Mouse (Mus musculus) cerebellum, postnatal 4 days (tissue): Measurements from ENCODE around the gene Exoc6b.

ENCODE experiments used
- DNase-seq, 2 experiments: peaks; one replicate each; pipeline ENCODE4 v3.0.0; 2022; ENCODE audit warnings: low spot score in 2 of 2, mixed read lengths in 1 of 2

Exoc6b gene

DNA sequence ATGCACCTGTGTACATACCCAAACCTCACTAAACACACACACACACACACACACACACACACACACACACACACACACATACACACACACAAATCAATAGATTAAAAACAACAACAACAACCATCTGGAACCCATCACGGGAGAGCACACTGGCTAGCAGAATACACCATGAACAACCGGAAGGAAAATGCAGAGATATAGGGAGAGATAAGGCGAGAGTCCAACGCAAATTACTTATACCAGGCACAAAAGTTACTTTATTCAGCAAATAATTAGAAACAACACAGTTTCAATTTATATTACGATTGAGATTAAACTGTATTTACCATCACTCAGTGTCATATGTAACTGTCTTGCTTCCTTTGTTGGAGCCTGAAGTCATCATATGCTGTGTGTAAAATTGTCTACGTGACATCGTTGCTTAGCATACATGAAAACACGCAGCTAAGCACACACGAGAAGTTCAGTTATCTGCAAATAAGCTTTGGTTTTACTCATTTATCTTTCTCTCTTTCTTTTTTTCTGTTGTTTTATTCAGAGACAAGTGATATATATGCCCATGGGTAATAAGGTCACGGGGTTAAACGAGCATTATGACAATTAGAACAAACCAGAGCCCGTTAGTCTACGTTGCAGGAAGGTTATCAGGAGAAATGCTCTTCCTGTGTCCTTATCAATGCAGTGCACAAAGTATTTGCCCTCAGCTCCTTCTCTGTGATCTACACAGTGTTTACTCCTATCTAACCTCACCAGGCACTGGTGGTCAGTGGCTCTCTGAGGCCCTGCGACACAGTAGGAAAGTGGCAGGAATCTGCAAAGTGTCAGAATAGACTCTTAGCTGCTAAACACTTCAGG lies 186.4 kb downstream of the Exoc6b start:
- no peak for DNase-seq

DNA sequence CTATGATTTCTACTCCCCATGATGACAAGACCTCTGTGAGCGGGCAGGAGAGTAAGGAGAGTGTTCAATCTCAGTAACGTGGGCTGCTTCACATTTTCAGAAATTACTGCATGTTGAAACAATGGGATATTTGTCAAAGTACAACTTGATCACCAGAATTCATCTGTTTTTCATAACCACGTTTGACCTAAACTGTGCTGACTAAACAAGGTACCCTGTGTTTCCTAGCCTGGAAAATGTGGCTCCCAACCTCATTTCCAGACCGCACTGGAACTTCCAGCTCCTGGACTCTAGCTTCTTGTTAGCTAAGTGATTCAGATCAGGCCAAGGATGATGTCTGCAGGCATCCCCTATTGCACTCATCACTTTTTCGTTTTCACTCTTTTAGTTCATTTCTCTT lies 193.4 kb downstream of the Exoc6b start:
- DNase-seq = no peak

DNA sequence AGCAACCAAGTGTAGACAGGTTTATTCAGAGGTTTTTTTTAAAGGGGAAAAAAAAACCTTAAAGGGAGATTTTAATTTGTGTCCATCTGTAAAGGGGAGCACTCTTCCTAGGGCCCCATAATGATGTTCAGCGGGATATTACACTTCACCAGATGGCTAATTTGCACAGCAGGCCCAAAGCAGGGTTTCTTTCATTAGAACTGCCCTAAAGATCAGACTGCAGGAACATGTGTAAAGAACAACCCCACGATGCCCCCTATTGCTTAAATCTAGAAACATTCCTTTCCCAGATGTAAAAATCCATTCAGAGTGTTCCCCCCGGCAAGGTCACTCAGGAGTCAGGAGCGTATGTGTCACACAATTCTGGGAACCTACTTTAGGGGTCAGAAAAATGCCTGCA lies 202.2 kb downstream of the Exoc6b start:
- DNase-seq = no peak

DNA sequence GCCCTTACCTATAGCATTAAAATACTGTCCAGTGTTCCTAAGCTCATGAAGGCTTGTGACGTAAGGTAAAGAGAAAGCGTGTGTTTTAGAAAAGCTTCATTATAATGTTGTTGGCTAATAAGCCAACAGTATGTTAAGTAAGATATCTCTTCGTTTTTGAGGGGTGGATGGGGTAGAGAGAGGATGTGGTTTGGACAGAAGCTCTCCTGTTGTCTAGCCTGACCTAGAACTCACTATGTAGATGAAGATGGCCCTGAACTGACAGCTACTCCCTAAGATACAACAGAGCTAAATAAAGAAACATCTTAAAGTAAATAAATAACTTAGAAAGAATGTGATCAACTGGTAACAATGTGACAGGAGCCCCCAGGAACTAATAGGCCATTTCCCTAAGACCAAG lies 204.7 kb downstream of the Exoc6b start:
- DNase-seq = no peak

DNA sequence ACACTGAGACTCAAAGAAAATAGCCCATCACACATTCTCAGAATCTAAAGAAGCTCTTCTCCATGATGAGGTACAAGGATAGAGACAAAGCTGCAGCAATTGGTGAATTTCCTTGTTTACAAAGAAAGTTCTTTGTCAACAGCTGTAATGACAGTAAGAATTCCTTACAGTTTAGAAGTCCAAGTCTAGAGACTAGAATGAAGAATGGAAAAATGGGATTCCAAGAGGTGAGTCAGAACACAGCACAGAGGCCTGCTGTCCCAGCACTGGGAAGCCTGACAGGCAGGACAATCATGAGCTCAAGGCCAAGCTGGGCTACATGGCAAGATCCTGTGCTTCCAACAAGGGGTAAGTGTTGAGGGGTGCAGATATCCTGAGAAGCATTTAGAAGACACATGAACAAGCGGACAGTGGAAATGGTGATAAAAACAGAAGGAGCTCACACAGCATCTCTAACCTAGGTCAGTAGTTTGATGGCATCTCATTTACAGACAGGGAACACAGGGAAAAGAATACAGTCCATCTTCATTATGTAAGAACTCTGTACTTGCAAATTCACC lies 205.4 kb downstream of the Exoc6b start:
- DNase-seq = no peak

DNA sequence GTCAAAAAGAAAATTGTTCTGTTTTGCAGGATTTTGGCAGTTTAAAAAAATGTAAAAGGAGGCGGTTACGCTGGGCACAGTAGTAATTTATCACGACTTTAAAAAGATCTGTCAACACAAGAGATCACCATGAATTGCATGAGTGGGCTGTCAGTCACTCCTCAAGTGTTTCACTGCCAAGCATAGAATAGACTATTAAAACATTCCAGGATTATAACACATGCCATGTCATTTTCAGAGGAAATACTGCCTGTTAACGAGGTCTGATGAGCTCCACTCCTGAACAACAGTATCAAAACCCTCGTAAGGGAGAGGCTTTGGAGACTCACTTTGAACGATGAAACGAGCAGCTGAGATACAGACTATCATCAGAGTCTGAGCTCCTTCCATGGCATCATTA lies 223.6 kb downstream of the Exoc6b start:
- DNase-seq = no peak

DNA sequence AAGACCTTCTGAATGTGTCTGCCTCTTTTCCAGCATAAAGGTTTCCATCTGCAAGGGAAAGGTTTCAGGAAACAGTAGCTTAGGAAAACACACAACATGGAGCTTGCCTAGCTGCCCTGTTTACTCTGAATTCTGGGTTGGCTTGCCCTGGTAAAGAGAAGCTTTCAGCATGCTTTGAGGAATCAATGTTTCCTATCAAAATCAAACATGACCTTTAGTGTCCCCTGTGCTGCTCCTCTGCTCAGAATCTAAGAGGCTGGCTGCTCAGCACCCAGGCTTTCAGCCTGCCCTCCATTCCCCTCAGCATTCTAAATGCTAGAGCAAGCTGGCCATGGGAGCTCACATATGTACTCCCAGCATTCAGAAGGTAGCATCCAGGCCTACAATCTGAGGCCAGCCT lies 228.2 kb downstream of the Exoc6b start:
- DNase-seq = no peak

DNA sequence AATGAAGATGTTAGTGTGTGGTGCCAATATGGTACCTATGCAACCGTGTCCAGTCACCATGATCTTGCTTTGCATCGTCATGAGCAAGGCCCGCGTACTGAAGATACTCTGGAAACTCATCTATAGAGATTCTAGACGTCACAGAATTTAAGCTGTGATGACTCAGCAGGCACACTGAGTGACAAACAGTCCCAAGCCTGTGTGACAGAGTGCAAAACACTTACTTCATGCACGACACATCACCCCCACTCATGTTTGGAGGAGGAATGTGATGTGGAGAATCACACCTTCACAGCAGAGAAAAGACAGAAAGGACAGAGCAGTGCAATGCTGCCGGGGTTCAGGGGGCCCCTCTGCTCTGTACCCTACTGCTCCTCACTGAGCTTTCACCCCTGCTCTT lies 261.8 kb downstream of the Exoc6b start:
- DNase-seq = no peak

DNA sequence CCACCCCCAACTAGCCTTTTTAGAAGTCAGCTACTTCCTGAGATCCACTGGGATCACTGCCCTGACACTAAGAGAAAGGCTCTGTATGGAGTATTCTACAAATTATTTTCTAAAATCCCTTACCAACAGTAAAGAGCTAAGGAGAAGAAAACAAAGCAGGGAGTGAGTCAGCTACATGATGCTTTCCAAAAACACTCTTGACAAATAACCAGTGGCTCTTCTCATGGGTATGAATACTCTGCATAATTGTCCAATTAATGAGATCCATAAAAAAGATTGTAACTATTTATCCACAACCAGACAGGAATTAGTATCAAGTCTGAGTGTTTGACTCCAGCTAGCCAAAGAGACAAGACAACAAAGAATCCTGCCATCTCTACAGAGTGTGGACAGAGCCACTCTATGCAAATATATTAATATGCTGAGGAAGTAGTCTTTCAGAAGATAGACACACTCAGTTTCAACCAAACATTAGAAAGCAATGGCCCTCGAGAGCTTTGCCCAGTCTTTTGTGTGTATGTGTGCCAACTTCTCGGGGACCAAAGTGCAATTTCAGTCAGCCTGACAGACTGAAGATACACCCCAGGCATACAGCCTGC lies 263.1 kb downstream of the Exoc6b start:
- no peak for DNase-seq

DNA sequence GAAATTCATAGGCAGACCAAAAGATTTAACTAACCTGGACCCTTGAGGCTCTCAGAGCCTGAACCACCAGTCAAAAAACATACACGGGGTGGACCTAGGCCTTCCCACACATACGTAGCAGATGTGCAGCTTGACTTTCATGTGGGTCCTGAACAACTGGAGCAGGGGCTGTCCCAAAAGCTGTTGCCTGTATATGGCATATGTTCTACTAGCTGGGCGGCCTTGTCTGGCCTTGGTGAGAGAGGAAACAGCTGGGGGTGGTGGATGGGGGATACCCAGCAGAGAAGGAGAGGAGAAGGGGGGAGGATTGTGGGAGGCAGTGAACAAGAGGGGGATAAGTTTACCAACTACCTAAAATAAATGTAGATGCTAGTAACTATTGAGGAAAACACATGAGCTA lies 270.6 kb downstream of the Exoc6b start:
- no peak for DNase-seq

DNA sequence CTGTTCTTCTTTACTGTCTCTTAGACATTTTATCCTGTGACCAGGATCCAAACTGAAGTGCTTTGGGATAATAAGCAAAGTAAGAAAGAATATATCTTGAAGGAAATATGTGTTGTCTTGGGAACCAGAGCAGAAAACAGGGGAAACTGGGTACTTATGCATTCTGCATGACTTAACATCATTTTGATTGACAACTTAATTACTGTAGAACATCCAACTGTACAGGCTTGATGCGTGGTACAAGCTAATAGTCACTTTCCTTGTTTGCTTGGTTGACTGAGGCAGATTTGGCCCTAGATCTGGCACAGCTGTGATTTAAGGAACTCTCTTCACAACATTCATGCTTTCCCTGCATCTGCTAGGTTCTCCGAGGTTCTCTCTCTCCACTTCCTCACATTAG lies 285.3 kb downstream of the Exoc6b start:
- DNase-seq = no peak

DNA sequence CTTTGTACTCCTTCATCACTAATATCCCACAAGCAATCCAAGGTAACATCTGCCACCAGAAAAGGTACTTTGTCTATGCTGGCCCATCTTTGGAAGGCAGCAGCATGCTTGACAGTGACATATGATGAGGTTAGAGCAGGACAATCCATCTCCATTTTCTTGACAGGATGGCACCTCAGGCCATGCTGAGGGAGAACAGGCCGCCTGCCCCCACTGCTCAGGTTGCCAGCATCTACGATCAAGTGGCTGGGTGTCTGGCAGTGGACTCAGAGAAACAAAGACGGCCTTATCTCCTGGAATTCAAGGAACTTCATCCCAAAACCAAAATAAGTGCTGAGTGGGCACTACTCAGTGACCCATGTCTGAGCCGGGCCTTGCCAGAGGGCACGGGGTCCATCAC lies 289.3 kb downstream of the Exoc6b start:
- DNase-seq = no peak

DNA sequence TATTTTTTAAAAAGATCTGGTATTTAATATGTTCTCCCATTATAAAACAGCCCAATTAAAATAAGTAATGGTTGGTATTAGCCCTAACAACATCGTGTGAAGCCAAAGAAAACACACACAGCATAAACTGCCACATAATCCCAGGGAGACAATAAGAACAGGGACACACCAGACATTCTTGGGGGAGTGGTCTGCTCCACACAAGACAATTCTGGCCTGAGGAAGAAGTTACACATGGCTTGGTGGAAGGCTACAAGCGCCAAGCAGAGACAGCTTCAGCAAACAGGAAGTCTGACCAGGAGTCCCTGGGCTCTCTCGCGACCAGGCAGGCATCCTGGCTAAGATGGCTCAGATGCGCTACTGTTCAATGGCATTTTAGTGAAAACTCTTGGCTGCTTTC lies 290.3 kb downstream of the Exoc6b start:
- no peak for DNase-seq

DNA sequence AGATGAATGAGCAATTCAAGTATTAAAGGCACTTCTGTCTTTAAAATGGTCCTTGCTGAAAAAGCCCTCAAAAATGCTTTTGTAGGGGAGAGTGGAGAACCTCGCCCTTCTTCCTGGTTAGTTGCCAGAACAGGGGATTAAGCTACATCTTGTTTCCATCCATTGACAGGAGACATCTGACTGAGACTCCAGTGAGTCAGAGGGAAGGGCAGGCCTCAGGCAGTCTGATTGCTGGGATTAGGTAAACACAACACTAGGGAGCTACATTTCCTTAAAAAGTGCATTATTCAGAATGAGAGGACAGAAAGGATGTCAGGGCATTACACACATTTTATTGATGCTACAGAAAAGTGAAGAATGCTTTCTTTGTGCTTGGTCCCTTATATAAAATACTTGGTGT lies 293.4 kb downstream of the Exoc6b start:
- no peak for DNase-seq

DNA sequence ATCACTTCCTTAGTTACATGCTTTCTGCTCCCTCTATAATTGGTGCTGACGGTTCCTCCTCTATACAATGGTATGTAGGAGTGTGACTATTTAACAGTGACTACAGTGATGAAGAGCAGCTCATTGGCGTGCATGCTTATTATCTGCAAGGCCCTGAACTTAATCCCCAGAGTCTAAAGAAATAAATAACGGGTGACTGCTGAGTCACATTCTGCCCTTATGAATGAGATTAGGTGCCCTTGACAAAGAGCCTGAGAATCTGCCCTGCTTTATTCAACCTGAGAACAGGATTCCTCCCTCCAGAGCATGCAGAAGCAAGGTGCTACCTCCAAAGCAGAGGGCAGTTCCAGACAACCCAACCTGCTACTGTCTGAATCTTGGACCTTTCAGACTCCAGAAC lies 314.0 kb downstream of the Exoc6b start:
- no peak for DNase-seq

DNA sequence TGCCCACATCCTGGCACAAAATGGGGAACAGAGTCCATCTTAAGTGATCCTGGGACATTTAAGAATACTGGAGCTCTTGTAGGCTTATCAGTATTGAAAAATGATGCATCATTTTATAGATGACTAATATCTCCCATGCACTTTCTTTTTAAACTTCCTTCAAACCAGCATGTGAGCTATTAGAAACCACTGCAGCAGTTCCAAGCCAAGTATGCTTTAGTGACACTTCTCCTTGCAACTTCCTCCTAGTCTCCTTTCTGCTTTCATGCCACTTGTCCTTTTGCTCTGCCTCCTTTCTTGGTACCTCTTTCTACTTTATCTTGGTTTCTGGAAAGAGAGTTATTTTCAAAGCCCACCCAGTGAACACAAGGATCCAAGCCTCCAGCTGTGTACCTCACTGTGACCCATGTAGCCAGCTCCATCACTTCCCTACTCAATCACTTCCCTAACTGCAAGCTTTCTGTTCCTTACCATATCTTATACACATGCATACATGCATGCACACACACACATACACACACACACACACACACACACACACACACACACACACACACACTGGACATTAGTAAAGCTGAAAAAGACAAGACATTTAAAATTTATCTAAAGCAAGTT lies 316.4 kb downstream of the Exoc6b start:
- no peak for DNase-seq

DNA sequence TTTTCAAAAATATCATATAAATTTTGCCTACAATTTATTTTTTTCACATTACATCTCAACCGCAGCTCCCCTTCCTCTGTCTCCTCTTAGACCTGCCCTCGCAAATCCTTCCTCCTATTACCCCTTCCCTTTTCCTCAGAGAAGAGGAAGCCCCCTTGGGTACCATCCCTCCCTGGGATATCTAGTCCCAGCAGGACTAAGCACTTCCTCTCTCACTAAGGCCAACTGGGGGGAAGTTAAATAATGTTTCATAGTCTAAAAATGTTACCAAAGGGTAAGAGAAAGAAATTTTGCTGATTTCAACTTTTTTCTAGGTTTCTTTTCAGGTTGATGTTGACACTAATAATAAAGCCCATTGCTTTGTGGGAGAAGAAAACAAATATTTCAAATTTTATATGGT lies 317.9 kb downstream of the Exoc6b start:
- no peak for DNase-seq

DNA sequence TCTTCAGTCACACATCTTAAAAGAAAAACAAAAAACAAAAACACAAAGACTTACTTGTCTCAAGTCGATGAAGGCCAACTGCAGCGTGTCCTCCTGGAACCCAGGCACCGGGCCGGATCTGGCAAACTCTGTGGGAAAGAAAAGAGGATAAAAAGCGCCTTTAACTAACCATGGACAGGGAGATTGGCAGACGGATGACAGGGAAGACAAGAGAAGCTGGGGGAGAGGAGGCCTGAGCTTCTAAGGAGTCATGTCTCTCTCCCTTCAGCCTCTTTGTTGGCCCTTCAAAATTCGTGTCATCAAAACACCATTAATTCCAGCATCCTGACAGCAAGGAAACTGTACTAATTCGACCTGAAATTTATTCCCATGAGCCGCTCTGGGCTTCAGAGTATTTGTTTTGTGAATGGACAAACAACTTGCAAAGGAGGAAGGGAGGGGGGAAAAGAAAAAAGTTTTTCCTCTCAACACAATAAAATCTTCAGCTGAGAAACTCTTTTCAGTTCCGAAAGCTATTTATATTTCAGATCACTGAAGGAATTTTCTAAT lies 322.4 kb downstream of the Exoc6b start:
- DNase-seq = peak in 1 of 2 experiments; percentile 48

DNA sequence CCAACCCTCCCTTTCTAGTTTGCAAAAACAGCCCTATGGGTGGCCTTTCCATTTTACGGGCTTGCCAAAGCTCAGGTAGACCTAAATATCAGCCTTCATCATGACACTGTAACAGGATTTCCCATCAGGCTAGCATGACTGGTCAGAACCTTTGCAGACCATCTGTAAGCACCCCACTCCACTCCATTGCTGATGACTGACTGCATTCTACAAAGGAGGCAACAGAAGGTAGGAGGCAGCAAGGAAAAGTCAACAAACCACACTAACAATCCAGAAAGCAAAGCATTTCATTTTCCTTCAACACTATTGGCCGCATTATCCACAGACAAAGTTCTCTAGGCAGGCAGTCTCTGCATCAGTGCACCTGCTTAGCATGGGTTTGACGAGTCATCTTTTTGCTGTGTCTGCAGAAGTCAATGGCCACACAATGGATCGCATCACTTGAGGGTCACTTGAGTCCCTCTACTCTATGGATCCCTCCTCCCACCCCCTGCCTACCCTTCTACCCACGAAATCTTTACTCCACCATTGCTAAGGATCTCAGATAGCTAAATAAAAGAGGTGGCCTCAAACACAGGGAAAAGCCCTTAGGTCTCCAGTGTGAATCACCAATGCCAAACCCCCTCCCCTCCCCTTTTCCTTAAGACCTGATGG lies 323.0 kb downstream of the Exoc6b start:
- no peak for DNase-seq

DNA sequence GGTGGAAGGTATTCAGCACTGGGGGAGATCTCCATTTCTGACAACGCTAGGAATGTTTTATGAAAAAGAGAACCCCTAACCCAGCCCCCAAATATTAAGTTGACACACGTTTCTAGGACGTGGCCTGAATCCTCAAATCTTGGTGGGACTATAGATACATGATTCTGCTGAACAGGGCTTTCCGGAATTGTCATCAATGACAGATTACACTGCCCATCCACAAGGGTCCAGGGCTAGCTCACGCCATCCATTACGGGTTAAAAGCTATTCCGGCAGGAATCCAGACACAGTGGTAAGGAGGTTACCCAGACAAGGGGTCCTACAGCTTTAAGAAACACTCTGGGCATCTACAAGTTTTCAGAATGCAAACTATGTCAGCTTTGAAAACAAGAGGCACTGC lies 323.7 kb downstream of the Exoc6b start:
- DNase-seq = no peak

DNA sequence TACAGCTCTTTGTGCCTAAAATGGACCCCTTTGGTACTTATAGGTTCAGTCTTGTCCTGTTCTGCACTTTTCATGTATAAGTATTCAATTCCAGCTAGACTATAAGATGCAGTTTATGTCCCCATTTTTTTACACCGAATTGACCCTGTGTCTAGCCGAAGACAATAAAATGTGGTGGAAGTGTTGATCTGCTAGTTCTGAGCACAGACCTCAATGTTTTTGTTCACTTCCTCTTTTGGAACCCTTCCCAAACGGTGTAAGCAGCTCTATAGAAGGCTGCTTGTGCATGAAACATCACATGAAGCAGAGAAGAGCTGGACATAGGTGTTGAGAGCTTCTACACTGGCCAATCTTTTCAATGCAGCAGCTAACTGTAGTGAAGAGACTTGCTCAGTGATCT lies 327.1 kb downstream of the Exoc6b start:
- DNase-seq = no peak

DNA sequence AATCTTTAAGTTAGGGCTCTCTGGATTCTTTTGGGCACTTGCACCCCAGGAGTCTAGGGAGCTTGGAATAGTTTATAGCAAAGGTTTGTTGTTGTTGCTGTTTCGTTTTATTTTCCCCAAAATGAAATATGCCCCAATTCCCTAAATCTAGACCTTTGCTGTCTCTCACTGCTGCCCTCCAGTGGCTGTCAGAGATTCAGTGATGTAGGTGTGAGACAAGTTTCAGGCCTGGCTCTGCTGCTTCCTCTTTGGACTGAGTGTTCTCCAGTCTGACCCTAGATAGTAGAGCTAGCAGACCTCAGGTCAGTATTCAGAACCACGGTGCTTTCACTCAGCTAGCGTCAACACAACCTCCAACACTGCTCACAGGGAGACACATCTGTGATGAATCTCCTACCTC lies 332.4 kb downstream of the Exoc6b start:
- DNase-seq = peak in 1 of 2 experiments; percentile 36
